Mouse (Mus musculus) adrenal gland, postnatal 4 days (tissue): ENCODE measurements around the gene Cacna2d4. TPM values are rescaled to one million over a fixed set of nuclear protein-coding genes. Genes with fewer than 3 reads are reported as not detected.

Source experiments
- DNase-seq, 2 experiments: peaks; one replicate each; pipeline ENCODE4 v3.0.0; 2021 to 2022; ENCODE audit warnings: low spot score in 2 of 2, mixed read lengths in 2 of 2
- total RNA-seq, 2 experiments: library from RNA; stranded (reverse); gene quantifications; 2 replicates each; pipeline ENCODE4 v1.2.3; 2021

Gene Cacna2d4
- total RNA-seq, 2 experiments from 2014 or later = 0.20 to 0.59 TPM

DNA sequence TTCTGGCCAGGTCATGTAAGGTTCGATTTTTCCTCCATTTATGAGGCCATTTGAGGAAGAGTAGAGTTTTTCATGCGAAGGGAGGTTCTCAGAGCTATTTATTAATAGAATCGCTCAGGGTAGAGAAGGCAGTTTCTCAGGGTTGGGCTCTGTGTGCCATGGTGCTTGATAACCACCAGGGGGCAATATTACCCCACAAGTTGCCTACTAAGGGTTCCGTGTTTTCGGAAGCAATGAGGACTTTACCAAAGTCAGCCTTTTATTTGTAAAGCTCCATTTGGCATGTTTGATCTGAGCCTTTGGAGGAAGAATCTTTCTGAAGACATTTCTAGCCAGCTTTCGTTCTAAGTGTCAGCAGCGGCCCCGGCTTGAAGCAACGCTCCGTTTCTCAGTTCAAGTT, 16.0 kb upstream of the Cacna2d4 start:
- no peak for DNase-seq

DNA sequence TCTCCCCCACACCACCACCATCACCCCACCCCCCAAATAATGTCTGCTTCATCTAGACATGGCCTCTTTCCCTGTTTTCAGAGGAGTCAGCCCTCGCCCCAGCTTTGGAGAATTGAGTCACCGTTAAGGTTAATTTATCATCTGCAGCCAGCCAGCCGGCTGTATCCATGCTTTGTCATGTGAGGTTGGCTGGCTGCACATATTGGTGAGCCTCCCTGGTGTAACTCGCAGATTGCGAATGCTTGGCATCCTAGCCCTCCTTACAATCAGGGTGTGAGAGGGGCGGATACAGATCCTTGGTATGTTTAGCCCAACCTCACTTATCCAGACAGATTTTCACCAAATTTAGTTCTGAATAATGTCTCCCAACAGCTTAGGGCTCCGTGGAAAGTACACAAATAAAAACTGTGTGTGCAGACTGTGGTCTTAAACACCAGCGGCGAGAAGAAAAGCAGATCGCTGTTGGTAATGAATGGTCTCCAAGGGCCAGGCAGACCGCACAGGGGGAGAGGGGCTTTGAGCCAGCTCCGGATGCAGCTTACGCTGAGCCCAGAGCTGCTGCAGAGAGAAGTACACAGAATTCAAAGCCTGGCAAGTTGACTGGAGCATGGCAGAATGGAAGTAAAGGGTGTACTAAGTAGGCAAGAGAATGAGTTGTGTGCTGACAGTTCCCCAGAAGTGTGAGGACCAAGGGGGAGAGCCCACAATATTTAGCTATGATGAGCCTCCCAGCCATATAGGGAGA, 11.7 kb upstream of the Cacna2d4 start:
- DNase-seq = no peak

DNA sequence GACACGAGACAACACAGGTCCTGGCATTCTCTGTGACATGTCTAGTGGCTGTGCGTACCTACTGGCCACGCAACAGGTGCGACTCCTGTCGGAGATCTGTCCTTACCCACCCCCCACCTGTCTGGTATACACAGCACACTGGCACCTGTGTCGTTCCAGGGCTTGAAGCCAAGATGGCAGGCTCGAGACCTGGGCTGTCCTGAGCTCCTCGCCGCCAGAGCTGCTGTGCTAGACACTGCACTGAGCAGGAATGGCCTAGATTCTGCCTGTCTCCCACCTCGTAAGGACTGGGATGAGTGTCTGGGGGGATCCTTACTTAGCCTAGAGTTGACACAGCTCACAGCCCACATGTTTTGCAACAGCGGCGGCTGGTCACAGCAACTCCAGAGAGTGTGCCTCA, 11.1 kb upstream of the Cacna2d4 start:
- DNase-seq = no peak

DNA sequence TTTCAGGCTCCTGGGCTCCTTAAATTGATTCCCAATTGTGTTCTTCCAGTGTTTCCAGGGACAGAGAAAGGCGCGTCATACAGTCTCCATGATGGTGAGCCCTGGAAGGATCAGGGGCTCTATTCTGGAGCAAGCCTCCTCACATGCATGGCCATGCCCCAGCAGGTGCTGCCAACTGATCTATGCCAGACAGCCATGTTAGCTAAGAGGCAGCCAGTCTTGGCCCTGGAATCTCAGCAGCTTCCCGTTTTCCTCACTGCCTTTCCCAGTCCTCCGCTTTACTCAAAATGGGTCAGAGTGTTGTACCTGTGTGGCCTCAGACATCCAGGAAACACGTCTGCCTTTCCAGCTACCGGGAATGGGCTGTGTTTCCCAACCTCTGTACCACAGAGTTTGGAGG, 10.6 kb upstream of the Cacna2d4 start:
- no peak for DNase-seq

DNA sequence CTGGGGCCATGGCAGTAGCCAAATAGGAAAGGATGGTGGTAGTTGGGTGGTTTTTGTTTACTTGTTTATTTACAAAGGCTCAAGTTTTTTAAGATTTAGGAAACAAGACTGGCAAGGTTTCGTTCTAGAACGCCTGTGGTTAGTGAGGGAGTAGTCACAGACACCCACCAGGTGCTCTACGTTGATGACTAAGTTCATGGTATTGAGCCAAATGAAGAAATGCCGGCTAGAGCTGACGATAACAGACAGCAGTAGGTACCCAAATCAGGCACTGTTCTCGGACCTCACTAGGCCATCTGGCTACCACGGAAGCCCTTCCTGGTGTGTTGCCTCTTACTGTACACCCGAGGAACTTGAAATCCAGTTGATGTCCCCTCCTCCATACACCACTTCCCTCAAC, 9.3 kb upstream of the Cacna2d4 start:
- no peak for DNase-seq

DNA sequence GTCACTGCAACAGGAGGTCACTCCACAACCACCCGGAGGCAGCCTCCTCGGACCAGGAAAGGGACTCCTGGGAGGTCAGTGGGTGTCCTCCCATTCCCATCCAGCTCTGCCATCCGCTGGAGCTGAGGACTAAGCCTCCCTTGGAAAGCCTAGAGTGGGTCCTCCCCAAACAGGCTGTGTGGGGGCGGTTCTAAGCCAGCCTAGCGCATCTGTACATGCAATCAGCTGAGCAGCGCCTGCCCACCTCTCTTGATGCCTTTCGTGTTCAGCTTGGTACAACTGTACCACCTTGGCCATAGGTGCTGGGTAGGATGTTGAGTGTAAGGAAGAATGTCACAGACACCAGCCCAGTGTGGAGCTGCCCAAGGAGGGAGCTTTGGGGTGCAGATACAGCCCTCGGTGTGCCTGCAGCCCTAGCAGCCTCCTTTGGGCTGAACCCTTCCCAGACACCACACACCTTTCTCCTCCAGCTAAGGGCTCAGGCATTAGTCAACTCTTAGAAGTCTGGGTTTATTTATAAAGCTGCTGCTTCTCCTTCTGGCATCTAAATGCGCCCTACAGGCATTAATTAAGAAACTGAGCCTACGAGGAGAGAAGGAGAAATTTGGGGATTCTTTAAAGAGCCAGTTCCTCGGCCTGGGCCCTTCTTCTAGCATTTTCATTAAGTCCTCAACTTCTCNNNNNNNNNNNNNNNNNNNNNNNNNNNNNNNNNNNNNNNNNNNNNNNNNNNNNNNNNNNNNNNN, 7.3 kb upstream of the Cacna2d4 start:
- no peak for DNase-seq

DNA sequence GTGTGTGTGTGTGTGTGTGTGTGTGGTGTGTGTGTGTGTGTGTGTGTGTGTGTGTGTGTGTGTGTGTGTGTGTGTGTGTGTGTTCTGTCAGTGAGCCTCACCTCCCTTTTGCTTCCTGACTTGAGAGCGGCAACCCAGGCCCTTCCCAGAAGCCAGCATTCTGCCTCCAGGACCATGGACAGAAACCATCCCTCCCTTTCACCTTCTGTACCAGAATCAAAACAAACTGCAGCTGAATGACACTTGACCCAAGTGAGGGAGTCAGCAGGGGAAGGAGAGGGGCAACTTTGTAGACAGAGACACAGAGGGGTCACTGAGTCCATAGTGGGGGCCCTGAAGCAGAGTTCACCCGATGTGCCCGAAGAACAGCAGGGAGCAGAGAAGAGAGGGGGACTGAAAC, 3.3 kb upstream of the Cacna2d4 start:
- no peak for DNase-seq

DNA sequence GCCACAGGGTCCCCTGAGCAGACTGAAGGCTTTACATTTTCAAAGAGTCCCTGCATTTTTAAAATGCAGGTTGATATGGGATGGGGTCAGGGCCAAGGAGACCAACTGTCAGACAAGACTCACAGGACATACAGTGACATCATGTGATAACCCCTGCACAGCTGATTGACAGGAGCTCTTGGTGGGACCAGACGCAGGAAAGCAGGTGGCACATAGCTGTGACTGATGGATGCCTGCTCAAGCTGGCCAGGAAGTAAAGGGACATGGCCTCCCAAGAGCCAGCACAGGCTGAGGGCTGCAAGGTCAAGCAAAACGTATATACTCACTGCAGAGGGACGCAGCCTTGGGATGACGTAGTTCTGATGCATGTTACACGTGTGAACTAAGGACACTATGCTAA, 885 bp upstream of the Cacna2d4 start:
- DNase-seq = no peak

DNA sequence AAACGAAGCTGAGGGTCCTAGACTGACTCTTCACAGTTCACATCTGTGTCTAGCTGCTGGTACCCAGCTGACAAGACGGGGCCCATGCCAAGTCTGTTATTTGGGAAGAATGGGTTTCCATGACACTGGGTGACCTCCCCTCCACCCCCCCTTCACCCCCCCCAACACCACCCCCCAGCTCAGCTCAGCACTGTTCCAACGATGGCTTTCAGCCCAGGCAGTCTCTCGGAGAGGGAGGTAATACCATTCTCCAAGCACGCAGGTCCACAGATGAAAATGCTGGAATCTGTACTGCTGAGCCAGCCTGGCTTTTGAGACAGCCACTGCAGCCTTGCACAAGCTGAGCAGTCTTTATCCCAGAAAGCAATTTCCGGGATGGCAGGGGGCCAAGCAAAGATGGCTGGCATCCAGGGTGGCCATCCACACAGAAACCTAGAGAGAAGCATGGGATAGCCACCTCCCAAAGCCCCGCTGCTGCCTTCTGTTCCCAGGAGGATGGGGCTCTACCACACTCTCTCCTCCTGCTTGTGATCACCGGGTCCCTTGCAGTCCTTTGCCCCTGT, 1.2 kb downstream of the Cacna2d4 start:
- no peak for DNase-seq

DNA sequence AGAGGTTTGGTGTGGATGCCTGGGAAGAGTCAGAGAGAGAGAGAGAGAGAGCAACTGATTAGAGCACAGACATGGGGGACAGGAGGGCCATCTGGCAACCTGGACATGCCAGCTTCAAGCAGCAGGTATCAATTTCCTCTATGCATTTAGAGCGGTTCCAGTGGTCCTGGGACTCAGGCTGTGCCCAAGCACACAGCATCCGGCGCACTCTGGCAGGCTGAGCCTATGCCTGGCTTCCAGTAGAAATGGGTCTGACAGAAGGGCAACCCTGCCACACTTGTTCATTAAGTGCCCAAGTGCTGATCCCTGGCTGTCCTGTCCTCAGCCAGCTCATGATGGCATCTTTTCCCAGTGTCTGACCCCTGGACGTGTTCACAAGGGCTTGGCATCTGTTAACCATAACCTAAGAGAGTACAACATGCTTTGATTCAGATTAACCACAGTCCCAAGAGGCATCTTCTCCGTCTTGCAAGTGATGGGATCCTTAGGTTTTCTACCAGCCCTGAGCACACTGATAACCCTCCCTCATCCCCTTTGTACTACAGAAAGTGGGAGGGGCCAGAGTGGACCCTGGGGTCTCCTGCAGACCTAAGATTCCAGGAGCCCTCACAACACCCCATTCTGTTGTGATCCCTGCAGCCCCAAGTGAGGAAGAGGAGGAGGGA, 3.1 kb downstream of the Cacna2d4 start:
- DNase-seq = no peak

DNA sequence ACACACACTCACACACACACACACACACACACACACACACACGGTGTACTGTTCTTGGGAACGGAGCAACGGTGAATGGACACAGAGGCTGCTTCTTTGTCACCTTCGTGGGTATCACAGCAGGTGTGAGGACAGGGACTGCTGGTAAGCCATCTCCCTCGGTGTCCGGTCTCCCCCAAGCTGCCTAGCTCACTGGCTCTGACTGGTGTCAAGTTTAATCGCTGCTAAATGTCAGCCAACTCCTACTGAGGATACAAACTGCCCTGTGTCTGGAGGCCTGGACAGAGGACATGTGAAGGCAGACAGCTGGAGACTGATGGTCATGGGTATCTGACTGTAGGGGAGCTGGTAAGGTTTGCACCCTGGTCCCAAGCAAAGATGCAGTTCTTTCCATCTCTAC, 3.9 kb downstream of the Cacna2d4 start:
- DNase-seq = no peak

DNA sequence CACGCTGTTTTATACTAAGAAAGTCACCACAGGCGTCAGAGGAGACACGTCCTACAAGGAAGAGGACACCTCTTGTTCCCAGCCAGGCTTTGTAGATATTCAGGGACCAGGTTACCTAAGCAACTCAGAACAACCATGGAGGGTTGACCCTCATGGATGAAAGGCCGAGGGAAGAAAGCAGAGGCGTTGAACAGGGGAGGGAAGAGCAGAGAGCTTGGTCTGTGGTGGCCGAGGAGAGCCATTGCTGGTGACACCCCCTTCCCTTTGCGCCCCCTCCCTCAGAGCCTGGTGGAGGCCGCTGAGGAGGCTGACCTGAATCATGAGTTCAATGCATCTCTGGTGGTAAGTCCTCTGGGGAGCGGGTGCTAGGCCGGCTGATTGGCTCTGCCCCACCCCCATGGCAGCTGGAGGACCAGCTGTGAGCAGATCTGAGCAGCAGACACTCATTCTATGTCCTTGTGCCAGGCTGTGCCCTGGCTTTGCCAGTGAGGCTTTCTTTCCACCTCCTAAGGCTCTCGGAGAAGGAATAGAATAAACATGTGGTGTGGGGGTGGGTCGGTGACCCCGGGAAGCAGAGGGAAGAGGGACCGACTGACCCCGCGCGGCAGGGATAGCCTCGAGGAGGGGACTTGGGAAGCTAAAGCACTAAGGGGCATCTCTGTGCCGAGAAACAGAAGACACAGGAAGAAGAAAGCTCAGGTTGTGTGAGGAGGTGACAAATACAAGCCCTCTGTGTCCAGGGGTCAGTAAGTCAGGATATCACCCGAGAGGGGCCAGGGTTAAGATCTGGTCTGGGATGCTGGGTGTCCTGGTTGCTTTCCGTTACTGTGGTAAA, 4.8 kb downstream of the Cacna2d4 start:
- no peak for DNase-seq

DNA sequence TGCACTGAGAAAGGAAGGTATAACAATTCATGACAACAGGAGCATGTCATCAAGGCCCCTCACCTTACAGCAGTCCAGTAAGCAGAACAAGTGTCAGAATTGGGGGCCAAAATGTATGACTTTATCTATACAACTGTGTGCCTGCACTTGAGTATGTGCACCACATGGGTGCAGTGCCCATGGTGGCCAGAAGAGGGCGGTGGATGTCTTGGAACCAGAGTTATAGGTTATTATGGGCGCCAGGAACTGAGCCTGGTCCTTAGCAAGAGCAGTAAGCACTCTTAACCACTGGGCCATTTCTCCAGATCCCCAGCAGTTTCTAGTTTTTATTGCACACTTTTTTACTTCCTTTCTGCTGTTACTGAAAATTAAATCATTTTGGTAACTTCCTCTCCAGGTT, 9.8 kb downstream of the Cacna2d4 start:
- DNase-seq = no peak

DNA sequence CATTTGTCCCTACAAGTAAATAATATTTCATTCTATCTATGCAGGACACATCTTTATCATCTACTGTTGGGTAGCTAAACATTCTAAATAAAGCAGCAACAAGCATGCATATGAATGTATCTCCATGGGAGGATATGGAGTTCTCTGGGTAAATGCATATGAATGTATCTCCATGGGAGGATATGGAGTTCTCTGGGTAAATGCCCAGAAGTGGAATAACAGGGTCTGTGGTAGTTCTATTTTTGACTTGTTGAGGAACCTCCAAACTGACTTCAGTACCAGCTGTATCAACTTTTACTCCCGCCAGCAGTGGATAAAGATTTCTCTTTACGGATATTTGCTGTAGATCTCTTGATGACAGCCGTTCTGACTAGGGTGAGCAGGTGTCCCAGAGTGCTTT, 12.3 kb downstream of the Cacna2d4 start:
- no peak for DNase-seq

DNA sequence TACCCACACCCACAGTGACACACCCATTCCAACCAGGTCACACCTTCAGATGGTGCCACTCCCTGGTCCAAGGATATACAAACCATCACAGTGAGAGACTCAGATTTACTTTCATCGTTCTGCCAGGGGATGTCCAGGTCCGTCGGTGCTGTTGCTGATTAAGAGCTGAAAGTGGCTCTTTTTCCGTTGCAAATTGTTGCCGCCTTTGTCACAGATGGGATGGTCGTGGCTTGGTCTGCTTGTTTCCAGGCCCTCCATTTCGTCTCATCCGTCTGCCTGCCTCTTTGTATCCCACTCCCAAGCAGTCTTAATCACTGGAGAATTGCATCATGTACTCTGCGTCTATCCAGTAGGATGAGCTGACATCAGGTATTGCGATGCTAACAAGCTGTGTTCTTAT, 13.4 kb downstream of the Cacna2d4 start:
- DNase-seq = no peak

DNA sequence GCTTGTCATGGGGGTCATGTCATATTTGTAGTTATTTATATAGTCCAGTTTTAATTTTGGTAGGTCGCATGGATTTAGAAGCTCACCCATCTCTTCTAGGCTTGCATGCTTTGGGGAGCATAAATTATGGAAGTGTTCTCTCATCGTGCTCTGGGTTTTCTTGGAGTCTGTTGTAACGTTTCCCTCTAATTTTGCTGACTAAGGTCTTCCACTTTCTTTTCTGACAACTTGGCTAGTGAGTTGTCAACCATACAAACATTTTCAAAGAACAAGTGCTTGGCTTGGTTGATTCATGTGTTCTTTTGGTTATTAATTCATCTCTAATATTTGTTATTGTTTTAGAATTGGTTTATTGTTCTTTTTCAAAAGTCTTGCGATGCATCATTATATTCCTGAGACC, 15.4 kb downstream of the Cacna2d4 start:
- no peak for DNase-seq

DNA sequence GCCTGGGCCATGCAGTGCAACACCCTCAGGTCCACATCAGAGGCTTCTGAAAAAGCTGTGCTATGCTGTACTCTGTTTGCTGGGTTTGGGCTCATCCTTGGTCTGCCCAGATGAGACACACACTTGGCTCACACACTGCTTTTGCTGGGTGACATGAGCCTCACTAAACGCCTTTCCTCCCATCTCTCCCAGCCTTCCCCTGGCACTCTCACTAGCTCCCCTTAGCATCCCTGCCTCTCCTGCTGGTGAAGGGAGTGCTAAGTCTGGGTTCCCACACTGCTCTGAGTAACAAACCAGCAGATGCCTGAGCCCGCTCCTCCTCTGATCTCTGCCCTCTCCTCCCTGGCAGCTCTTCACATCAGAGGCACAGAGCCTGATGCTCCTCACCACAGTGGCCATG, 40.4 kb downstream of the Cacna2d4 start:
- DNase-seq = no peak

DNA sequence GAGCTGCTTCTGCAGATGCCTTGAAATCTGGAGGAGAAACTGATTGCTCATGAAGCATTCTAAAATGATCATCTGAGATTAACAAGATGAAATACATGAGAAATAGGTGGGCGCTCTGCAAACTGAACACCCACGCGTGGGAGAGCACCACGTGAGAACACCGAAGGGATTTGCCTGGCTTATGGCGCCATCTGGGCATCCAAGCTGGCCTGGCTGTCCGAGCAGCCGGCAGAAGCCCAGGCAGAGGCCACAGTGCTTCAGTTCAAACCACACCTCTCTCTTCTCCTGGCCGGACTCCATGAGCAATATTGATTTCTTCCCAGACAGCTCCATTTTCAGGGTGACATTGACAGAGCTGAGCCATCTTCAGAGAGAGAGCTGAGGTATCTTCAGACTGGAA, 44.4 kb downstream of the Cacna2d4 start:
- no peak for DNase-seq

DNA sequence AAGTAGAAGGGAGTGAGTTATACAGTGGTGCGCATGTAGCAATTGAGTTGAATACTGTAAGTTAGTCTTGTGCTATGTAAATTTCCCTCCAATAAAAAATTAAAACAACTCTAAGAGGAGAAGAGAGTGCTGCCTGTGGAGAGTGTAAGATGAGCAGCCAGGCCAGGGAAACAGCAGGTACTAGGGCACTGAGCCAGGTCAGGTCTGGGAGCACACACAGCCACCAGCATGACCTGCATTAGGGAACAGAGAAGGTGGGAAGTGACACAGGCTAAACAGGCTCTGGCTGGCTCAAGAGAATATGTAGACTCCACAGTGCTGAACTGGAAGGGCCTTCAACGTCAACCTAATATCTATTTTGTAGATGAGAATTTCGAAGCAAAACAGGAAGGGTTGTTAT, 65.0 kb downstream of the Cacna2d4 start:
- DNase-seq = no peak

DNA sequence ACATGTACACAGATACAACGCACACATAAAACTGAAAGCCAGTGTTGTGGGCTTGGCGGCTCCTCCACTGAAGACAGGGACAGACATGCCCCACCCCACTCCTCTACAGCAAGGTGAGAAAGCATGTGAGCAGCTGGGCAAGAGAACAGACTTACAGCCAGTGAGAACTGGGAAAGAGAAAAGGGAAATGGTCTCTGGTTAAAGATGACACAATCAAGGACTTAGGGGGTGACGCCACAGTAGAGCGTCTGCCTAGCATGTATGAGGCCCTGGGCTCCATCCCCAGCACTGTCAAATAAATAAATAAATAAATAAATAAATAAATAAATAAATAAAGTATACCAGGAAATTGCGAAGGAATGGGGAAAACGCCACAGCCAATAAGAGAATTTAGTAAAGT, 67.0 kb downstream of the Cacna2d4 start:
- DNase-seq = no peak

DNA sequence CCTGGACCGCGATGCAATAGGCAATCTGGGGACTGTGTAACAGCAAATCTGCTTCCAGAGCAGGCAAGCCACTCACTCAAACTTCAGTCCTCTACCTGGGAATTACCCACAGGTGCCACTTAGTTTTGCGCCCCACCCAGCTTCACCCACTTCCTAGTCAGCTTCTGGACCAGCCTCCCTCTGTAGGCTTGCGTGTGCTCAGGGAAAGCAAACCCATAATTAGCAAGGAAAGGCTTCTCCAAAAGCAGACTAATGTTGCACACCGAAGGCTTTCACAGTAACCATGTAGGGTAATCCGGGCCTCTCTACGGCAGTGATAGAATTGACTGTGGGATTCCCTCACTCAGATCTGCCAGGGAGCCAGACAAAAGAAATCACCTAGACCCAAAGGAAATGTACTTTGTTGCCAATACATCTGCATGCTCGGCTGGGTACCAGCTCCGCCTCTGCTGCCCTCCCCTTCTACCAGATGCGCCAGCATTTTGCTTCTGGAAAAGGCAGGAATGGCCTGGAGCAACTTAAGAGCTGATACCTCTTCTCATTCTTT, 71.6 kb downstream of the Cacna2d4 start:
- DNase-seq = no peak
